Mouse (Mus musculus) forebrain, embryonic 12.5 days (tissue): ENCODE results near the gene Ipo11. TPM values are rescaled to one million over a fixed set of nuclear protein-coding genes. Genes with fewer than 3 reads are reported as not detected.
A peak's percentile ranks its signal among the peaks of the same experiment; 100 is the strongest.
"Not testable (repeated sequence)": the region's sequence is repeated elsewhere in the genome, so short reads cannot be mapped to it uniquely, and the experiment has no call there.

Source experiments
- ATAC-seq: fragments of 200-750 bp; cut with Nextera tagmentation; 2 replicates; pipeline ENCODE4 v1.8.0; 2017; ENCODE audit warnings: moderate TSS enrichment; ENCODE audit not compliant: low FRiP score
- H3K27ac ChIP-seq: fragments of 300-500 bp; sonication (generic); 2 replicates; pipeline ENCODE4 v1.5.1; 2016; ENCODE audit warnings: mild to moderate bottlenecking
- H3K27me3 ChIP-seq: fragments of 300-500 bp; sonication (generic); 2 replicates; pipeline ENCODE4 v1.6.1; 2016; ENCODE audit warnings: mild to moderate bottlenecking
- H3K36me3 ChIP-seq: fragments of 300-500 bp; sonication (generic); replicated peaks from 2 replicates; pipeline ENCODE4 v1.6.1; 2016; ENCODE audit warnings: mild to moderate bottlenecking
- H3K4me1 ChIP-seq: fragments of 300-500 bp; sonication (generic); 2 replicates; pipeline ENCODE4 v1.6.1; 2016
- H3K4me2 ChIP-seq: fragments of 300-500 bp; sonication (generic); 2 replicates; pipeline ENCODE4 v1.6.1; 2016; ENCODE audit warnings: mild to moderate bottlenecking, moderate library complexity
- H3K4me3 ChIP-seq: fragments of 300-500 bp; sonication (generic); replicated peaks from 2 replicates; pipeline ENCODE4 v1.5.1; 2016; ENCODE audit warnings: mild to moderate bottlenecking
- H3K9ac ChIP-seq: fragments of 300-500 bp; sonication (generic); 2 replicates; pipeline ENCODE4 v1.6.1; 2016; ENCODE audit warnings: mild to moderate bottlenecking
- H3K9me3 ChIP-seq: fragments of 300-500 bp; sonication (generic); 2 replicates; pipeline ENCODE4 v1.6.1; 2016
- WGBS: fragments of 180-500 bp; shearing (Covaris S2); methylation state at CpG from one replicate; pipeline ENCODE4 v1.1.7; 2016; 5-methylcytosine and 5-hydroxymethylcytosine counted together
- polyA plus RNA-seq: library from polyadenylated mRNA; unstranded; fragments of >200 nt; fragmentation: Nextera tagmentation; extraction: Ambion mirVana; gene quantifications from 2 replicates; pipeline ENCODE4 v1.2.1, GENCODE M21; 2016

Ipo11 gene
- polyA plus RNA-seq, 1 experiment from 2014 or later: 74.1 TPM

- H3K9me3 ChIP-seq: 0 out of 2 replicates have a peak, but pooled peaks cover 2% of the 10 kb centered on the region
- WGBS: 29% methylated on average over 7 of the region's 7 CpGs
- no peak for ATAC-seq
- no peaks in the 10 kb centered on the region for H3K27me3 ChIP-seq
- H3K4me1 ChIP-seq: peaks cover 13% of the 10 kb centered on the region
- H3K4me2 ChIP-seq: peak overlapping the region; percentile 60
- H3K9ac ChIP-seq: peak overlapping the region; percentile 89; the same call in 1 of the 2 replicates
- no peak overlapping the region for H3K27ac ChIP-seq
- peak overlapping the region; percentile 98 for H3K4me3 ChIP-seq
- H3K36me3 ChIP-seq: no peaks in the 10 kb centered on the region
Observed at GRCm38 (mm10) chr13:106937138-106937472, 347 bp upstream of the Ipo11 start.

DNA sequence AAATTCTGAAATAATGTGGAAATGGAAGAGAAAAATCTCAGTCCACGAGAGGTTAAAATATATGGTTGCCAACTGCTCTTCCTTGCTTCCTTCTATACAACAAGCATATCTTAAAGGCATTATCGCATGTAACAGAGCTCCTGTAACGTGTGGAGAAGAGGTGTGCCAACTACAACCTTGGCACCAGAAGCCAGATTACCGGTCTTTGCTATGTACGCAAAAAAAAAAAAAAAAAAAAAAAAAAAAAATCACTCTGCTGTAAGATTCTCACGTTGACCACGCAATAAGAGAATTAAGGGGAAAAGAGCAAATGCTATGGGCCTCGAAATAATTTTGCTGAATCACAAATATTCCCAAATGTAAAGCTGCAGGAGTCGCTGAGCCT lies 895 bp downstream of the Ipo11 start:
- Histone ChIP-seq H3K4me1 (peaks cover 13% of the 10 kb centered on the region), H3K9me3 (no peaks in the 10 kb centered on the region), H3K27ac (peak overlapping the region; percentile 83), H3K4me2 (peak overlapping the region; percentile 60), H3K4me3 (peak overlapping the region; percentile 98), H3K27me3 (no peaks in the 10 kb centered on the region), H3K9ac (peak overlapping the region; percentile 89), H3K36me3 (no peaks in the 10 kb centered on the region)
- WGBS: 10% methylated on average over 9 of the region's 9 CpGs
- ATAC-seq: no peak

DNA sequence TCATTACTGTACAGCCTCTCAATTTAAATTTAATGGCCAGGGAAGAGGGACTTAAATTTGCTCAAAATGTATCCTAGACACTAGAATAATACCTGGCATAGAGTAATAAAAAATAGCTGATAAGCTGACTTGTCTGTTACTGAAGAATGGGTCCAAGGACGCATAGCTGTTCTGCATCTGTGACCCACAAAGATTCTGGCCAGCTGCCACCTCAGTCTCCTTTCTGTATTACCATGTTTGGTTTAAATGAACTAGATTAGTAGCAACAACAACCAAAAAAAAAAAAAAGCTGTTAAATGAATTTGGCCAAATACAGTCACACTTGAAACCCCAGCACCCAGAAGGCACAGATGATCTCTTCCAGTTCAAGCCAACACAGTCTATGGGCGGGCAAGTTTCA lies 7.6 kb downstream of the Ipo11 start:
- no peaks in the 10 kb centered on the region for H3K27me3 ChIP-seq
- peaks cover 3% of the 10 kb centered on the region; the same call in 1 of the 2 replicates for H3K4me1 ChIP-seq
- WGBS: 85% methylated on average over 2 of the region's 2 CpGs
- no peak overlapping the region for H3K27ac ChIP-seq
- no peak overlapping the region for H3K4me2 ChIP-seq
- H3K9me3 ChIP-seq: peaks cover 7% of the 10 kb centered on the region
- no peak overlapping the region for H3K9ac ChIP-seq
- ATAC-seq: no peak
- peaks cover 18% of the 10 kb centered on the region for H3K36me3 ChIP-seq
- H3K4me3 ChIP-seq: no peak overlapping the region

DNA sequence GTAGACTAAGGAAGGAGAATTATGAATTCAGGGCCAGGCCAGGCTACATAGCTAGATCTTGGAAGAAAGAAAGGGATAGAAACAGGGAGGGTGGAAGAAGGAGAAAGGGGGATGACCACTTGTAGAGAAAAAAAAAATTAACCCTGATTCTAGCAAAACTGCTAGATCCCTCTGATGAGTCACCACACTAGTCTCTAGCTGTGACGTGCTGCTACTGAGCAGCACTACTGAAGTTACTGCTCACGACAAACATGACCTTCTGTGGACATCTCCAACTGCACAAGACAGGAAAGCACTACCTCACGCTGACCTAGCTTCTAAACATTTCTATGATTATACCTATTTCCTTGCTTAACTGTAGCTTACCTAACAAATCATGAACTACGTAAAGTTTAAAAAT lies 8.5 kb downstream of the Ipo11 start:
- Histone ChIP-seq H3K9ac (no peak overlapping the region), H3K4me2 (no peak overlapping the region), H3K4me3 (no peak overlapping the region), H3K27ac (no peak overlapping the region), H3K27me3 (no peaks in the 10 kb centered on the region), H3K36me3 (peaks cover 20% of the 10 kb centered on the region), H3K4me1 (no peaks in the 10 kb centered on the region), H3K9me3 (peaks cover 7% of the 10 kb centered on the region)
- 98% methylated on average over 4 of the region's 4 CpGs for WGBS
- ATAC-seq: no peak

- not testable (repeated sequence) for H3K4me3 ChIP-seq, H3K4me2 ChIP-seq, H3K27me3 ChIP-seq, H3K9me3 ChIP-seq, H3K27ac ChIP-seq, H3K9ac ChIP-seq, H3K4me1 ChIP-seq, ATAC-seq
- peaks cover 35% of the 10 kb centered on the region for H3K36me3 ChIP-seq
- WGBS: 95% methylated on average over 3 of the region's 3 CpGs
Observed at GRCm38 (mm10) chr13:106925921-106926320, 10.8 kb downstream of the Ipo11 start.

DNA sequence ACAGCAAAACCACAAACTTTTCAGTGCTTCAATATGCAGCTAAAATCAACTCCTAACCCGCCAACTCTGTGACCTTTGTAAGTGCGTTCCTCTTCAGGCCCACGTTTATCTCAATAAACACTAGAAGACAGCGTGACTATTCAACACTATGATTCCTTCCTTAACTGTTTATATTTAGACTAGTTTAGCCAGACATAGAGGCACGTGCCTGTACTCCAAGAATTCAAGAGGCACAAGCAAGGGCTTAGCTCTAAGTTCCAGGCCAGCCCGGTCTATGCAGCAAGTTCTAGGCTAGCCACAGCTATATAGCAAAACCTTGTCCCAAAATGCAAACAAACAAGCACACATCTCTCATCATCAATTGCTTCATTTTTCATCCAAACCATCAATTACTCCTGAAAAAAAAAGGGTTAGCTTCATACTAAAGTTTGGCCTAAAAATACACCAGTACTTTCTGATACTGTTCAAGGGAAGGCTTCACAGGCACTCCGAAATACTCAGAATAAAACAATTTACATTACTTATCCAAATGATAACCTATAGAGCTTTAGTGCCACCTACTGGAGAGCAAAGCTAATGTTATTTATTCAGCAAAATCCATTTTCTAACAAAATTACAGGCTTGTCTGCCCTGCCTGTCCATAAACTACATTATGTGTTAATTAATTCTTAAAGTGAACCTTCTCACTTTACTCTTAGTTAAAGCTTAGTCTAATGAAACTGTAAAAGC lies 18.3 kb downstream of the Ipo11 start:
- no peak overlapping the region for H3K9ac ChIP-seq
- no peak for ATAC-seq

DNA sequence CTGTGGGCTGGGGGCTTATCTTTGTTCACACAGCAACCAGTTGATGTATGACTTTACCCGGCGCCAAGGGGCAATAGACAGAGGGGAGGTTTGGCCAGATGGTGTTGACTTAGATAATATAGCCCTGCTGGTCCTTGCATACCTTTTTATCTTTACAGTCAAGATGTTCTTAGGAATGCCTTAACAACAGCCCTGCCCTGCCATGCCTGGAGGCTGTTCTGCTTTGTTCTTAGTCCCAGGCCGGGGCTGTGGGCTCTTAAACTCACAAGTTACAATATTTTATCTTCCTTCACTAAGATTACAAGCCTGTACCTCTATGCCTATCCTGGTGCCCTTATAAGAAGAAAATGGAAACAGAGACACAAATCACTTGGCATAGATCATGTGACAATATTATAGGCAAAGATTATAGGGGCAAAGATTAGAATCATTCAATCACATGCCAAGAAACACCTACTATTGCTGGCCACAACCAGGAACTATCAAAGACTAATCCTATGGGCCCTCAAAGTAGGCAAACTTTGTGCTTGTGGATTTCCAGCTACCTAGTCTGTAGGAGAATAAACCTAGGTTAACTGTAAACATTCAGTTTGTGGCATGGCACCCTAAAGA lies 23.5 kb downstream of the Ipo11 start:
- Histone ChIP-seq H3K9ac (no peak overlapping the region), H3K4me3 (no peak overlapping the region), H3K4me2 (no peak overlapping the region), H3K4me1 (no peaks in the 10 kb centered on the region), H3K36me3 (peaks cover 22% of the 10 kb centered on the region), H3K27ac (no peak overlapping the region), H3K9me3 (no peaks in the 10 kb centered on the region), H3K27me3 (no peaks in the 10 kb centered on the region)
- 91% methylated on average over 3 of the region's 3 CpGs for WGBS
- ATAC-seq: no peak

More for the DNA sequence above, 18.3 kb downstream of the Ipo11 start:
- no peaks in the 10 kb centered on the region for H3K9me3 ChIP-seq
- H3K27ac ChIP-seq: no peak overlapping the region
- H3K4me3 ChIP-seq: no peak overlapping the region
- H3K4me2 ChIP-seq: no peak overlapping the region
- no peaks in the 10 kb centered on the region for H3K27me3 ChIP-seq
- 90% methylated on average over 7 of the region's 7 CpGs for WGBS
- H3K4me1 ChIP-seq: no peaks in the 10 kb centered on the region
- peaks cover 28% of the 10 kb centered on the region for H3K36me3 ChIP-seq

- 96% methylated on average over 10 of the region's 10 CpGs for WGBS
- Histone ChIP-seq H3K27me3 (no peaks in the 10 kb centered on the region), H3K27ac (no peak overlapping the region), H3K4me1 (no peaks in the 10 kb centered on the region), H3K4me3 (no peak overlapping the region), H3K36me3 (peaks cover 44% of the 10 kb centered on the region), H3K4me2 (no peak overlapping the region), H3K9ac (no peak overlapping the region), H3K9me3 (no peaks in the 10 kb centered on the region)
- ATAC-seq: no peak
Observed at GRCm38 (mm10) chr13:106910096-106910495, 26.7 kb downstream of the Ipo11 start.

GRCm38 (mm10) chr13:106907273-106907672 lies 29.5 kb downstream of the Ipo11 start:
- no peak overlapping the region for H3K27ac ChIP-seq
- no peaks in the 10 kb centered on the region for H3K9me3 ChIP-seq
- WGBS: 100% methylated on average over 4 of the region's 4 CpGs
- H3K4me1 ChIP-seq: no peaks in the 10 kb centered on the region
- H3K4me3 ChIP-seq: no peak overlapping the region
- peaks cover 44% of the 10 kb centered on the region for H3K36me3 ChIP-seq
- no peak overlapping the region for H3K4me2 ChIP-seq
- no peaks in the 10 kb centered on the region for H3K27me3 ChIP-seq
- ATAC-seq: no peak
- H3K9ac ChIP-seq: no peak overlapping the region

GRCm38 (mm10) chr13:106905154-106905553 lies 31.6 kb downstream of the Ipo11 start:
- not testable (repeated sequence) for H3K4me2 ChIP-seq, H3K27ac ChIP-seq, H3K4me1 ChIP-seq, H3K9ac ChIP-seq, H3K9me3 ChIP-seq, H3K27me3 ChIP-seq, H3K4me3 ChIP-seq, ATAC-seq
- WGBS: 92% methylated on average over 6 of the region's 6 CpGs
- H3K36me3 ChIP-seq: peaks cover 47% of the 10 kb centered on the region

- Histone ChIP-seq H3K4me1 (no peaks in the 10 kb centered on the region), H3K27ac (no peak overlapping the region), H3K27me3 (no peaks in the 10 kb centered on the region), H3K4me2 (no peak overlapping the region), H3K4me3 (no peak overlapping the region), H3K9me3 (no peaks in the 10 kb centered on the region), H3K36me3 (peaks cover 47% of the 10 kb centered on the region), H3K9ac (no peak overlapping the region)
- no peak for ATAC-seq
- 93% methylated on average over 3 of the region's 3 CpGs for WGBS
Observed at GRCm38 (mm10) chr13:106904637-106905036, 32.1 kb downstream of the Ipo11 start.

DNA sequence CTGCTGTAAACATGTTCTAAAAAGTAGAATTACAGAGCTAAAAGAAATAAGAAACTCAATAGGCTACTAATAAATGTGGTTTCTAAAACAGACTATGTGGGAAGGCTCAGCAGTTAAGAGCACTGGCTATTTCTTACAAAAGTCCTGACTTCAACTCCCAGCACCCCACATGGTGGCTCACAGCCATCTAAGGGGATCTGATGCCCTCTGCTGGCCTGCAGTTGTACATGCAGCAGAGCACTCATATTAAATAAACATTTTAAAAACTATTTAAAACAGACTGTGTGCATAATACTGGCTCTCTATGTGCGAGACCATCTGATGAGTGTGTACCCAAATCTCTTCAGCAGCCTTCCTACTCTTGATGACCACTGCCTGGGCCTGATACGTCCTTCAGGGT lies 42.5 kb downstream of the Ipo11 start:
- Histone ChIP-seq H3K4me1 (no peaks in the 10 kb centered on the region), H3K9me3 (no peaks in the 10 kb centered on the region), H3K36me3 (peaks cover 37% of the 10 kb centered on the region), H3K27ac (no peak overlapping the region), H3K27me3 (no peaks in the 10 kb centered on the region), H3K4me3 (no peak overlapping the region), H3K4me2 (no peak overlapping the region), H3K9ac (no peak overlapping the region)
- 98% methylated on average over 2 of the region's 2 CpGs for WGBS
- ATAC-seq: no peak

DNA sequence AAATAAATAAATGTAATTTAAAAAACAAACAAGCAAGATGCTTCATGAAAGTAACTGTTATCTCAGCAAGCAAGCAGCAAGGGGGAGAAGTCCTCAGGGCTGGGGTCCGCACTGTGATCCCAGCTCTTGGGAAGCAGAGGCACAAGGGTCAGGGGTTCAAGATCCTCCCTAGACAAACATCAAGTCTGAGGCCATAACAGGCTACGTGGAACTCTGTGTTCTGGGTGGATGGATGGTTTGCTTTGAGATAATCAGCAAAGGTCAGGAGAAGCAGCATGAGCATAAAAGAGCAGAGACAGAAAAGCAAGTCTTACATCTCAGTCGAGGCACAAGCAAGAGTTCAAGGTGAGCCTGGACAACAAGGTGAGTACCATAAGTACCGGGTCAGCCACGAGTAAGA lies 43.1 kb downstream of the Ipo11 start:
- no peaks in the 10 kb centered on the region for H3K27me3 ChIP-seq
- no peak overlapping the region for H3K4me3 ChIP-seq
- H3K4me1 ChIP-seq: no peaks in the 10 kb centered on the region
- WGBS: 91% methylated on average over 5 of the region's 5 CpGs
- no peaks in the 10 kb centered on the region for H3K9me3 ChIP-seq
- H3K9ac ChIP-seq: no peak overlapping the region
- ATAC-seq: no peak
- H3K4me2 ChIP-seq: no peak overlapping the region
- no peak overlapping the region for H3K27ac ChIP-seq
- peaks cover 37% of the 10 kb centered on the region for H3K36me3 ChIP-seq
